Mouse (Mus musculus): Measurements from ENCODE around the gene Gm5089. TPM values are rescaled to one million over a fixed set of nuclear protein-coding genes. Genes with fewer than 3 reads are reported as not detected.

Gene Gm5089
- polyA plus RNA-seq (2016; fragmentation: Nextera tagmentation; extraction: Ambion mirVana), result 0.36 and 0.56 TPM in 2 replicates

DNA sequence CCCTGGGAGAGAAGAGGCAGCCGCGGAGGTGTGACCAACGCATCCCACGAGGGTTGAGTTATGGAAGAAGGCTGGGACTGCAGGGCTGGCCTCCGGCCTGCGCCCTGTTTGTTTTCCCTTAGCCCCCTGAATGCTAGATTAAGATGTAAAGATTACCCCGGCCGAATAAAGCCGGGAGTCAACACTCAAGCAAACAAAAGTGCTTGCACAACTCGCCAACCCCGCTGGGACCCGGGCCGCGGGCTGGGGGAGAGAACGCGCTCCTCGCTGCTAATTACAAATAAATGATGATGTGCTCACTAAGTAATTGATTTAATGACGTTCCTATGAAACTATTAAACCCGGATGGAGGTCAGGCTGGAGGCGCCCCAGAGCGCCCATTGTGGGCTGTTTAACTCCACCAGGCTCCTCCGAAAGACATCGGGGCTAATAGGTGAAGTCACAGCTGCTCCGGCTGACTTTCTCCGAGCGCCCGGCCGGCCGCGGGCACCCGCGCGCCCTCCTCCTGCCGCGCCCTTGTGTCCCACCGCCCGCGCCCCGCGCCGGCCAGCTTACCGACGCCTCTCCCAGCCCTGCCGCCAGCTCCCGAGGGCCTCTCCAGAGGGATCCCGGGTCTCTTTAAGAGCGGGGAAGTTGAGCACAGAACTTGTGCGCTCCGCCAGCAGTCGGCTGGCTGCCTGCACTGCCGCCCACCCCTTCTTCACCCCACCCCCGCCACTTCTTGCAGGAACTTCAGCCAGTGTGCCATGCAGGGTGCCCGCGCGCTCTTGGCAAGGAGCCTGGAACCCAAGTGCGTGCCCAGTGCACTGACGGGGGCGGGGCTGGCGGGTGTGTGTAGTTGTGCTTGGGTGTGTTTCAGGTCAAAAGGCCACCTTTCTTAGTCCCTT lies at the start of gene Gm5089:
Gene Gm5089 (minus strand): TSS at position 620 of the 887 bp plus-strand sequence.
- Histone ChIP-seq H3K4me1 (peaks cover 53% of the 10 kb centered on the region), H3K36me3 (no peaks in the 10 kb centered on the region), H3K9me3 (replicated peaks) (no peaks in the 10 kb centered on the region), H3K27ac (peak within 1 kb of the TSS; percentile 86), H3K4me3 (peak within 1 kb of the TSS; percentile 59), H3K27me3 (ENCODE audit: low read depth, poor library complexity, severe bottlenecking) (peaks cover 53% of the 10 kb centered on the region)
- peak; percentile 80 for DNase-seq (ENCODE audit: low spot score)
- WGBS, result under 1% methylated on average over 59 of the region's 59 CpGs

DNA sequence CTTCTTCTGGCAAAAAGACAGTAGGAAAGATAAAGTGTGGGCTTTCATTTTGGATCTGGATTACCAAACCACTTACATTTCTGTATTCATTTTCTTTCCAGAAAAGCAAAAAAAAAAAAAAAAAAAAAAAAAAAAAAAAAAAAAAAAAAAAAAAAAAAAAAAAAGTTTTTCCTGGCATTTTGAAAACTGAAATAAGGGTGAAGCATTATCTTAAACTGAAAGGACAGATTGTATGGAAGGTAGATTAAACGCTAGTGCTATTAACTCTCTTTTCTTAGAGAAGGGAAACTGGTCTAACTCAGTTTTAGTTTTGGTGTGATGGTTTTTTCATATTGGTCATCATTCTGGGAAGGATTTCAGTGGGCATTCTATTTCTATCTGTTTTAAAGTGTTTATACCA lies 41.1 kb upstream of the Gm5089 start:
- WGBS, result 76% methylated on average over 1 of the region's 1 CpGs
- Histone ChIP-seq H3K27me3 (ENCODE audit: low read depth, poor library complexity, severe bottlenecking) (peaks cover 49% of the 10 kb centered on the region), H3K4me1 (peaks cover 32% of the 10 kb centered on the region), H3K27ac (no peak overlapping the region), H3K9me3 (replicated peaks) (no peaks in the 10 kb centered on the region), H3K36me3 (no peaks in the 10 kb centered on the region), H3K4me3 (no peak overlapping the region)
- no peak for DNase-seq (ENCODE audit: low spot score)

DNA sequence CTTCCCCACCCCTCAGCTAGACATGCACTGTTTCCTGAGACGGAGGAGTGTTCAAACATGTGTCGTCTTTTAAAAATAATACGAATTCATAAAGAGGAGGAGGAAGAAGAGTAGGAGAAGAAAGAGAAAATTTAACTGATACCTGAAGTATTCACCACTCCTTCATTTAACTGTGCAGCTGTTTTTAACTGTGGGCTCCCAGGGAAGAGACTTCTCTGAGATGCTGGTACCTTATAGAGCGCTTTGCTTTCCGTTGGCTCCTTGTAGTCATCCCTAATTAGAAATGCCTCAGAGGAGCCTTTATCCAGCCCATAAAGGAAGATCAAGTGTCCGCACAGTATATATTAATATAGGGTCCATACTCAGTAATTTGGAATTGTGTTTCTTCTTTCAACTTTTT lies 40.6 kb upstream of the Gm5089 start:
- H3K4me1 ChIP-seq, result peaks cover 35% of the 10 kb centered on the region
- 71% methylated on average over 6 of the region's 6 CpGs for WGBS
- DNase-seq (ENCODE audit: low spot score), result no peak

DNA sequence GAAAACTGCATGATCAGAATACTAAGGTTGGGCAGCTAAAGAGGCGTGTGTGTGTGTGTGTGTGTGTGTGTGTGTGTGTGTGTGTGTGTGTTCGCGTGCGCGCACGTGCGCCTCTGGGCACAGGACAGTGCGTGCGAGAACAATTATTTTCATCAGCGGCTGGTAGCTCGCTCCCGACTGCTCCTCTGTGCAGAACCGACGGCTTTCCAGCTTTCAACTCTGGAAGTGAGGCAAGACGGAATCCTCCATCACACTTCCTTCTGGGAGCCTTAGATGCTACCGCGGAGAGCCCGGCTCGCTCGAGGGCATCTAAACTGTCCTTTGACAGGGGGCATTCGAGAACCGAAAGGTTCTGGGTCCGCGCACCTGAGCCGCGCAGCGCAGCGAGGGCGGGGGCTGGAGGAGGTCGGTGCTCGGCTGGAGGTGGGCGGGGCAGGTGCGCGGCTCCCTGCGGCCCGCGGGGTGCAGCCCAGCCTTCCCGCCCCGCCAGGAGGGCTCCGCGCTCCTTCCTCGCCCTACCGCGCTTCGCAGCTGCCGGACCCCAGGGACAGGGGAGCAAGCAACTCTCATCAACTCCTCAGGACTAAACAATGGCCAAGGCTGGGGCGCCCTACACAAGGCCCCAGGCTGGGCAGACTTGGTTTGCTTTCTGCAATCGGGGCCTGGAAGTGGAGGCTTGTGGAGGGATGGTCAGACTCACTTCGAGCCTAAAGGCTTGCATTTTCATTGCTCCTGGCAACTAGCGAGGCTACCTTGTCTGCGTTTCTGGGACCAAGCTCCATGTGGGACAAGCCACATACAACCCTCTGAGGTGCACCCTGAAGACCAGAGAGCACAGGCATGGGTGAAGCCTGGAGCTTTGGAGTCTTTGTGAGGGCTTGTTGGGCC lies 39.8 kb upstream of the Gm5089 start, which contains the start of gene Gm10837:
Gene Gm10837 (plus strand): TSS at position 146 of the 888 bp plus-strand sequence.
- Histone ChIP-seq H3K27me3 (ENCODE audit: low read depth, poor library complexity, severe bottlenecking) (peaks cover 50% of the 10 kb centered on the region), H3K4me1 (peaks cover 43% of the 10 kb centered on the region), H3K9me3 (replicated peaks) (no peaks in the 10 kb centered on the region), H3K36me3 (no peaks in the 10 kb centered on the region), H3K27ac (peak within 1 kb of the TSS; percentile 82), H3K4me3 (peak within 1 kb of the TSS; percentile 53)
- DNase-seq (ENCODE audit: low spot score), result peak; percentile 66
- WGBS, result under 1% methylated on average over 51 of the region's 51 CpGs

More for the DNA sequence above, 40.6 kb upstream of the Gm5089 start:
- no peak overlapping the region for H3K27ac ChIP-seq
- H3K27me3 ChIP-seq (ENCODE audit: low read depth, poor library complexity, severe bottlenecking), result peaks cover 47% of the 10 kb centered on the region
- no peaks in the 10 kb centered on the region for H3K36me3 ChIP-seq
- H3K9me3 ChIP-seq (replicated peaks), result no peaks in the 10 kb centered on the region
- H3K4me3 ChIP-seq, result no peak overlapping the region

DNA sequence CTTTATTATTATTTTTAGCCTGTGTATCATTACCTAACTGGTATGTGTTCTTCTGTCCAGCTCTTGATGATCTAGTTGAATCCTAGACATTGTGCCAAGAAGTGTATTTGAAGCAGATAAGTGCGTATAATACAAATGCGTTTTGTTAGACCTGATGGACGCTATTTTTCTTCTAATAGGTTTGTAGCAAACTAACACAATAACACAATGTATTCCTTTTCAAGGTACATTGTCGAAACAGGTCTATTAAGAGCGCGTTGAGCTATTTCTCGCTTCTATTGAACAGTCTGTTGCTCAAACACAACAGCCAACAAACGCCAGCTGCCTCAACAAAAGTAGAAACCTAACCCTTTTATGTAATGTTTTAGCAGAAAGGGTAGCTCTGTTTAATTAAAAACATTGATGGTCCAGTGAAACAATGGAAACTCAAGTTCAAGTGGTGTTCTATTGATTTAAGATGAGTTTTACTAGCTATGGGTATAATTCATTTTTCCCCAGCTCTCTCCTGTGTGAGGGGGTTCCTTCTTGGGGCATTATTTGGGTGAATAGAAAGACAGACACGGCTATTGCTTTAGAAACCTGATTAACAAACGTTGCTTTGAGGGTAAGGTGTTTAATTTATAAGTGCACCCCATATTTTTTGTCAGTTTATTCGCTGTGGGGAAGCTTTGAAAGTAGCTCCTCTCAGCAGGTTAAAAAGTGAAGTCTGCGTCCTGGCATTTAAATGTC lies 38.9 kb upstream of the Gm5089 start:
- Histone ChIP-seq H3K4me3 (peak overlapping the region; percentile 53), H3K27me3 (ENCODE audit: low read depth, poor library complexity, severe bottlenecking) (peaks cover 58% of the 10 kb centered on the region), H3K4me1 (peaks cover 52% of the 10 kb centered on the region), H3K27ac (peak overlapping the region; percentile 82), H3K36me3 (no peaks in the 10 kb centered on the region), H3K9me3 (replicated peaks) (no peaks in the 10 kb centered on the region)
- no peak for DNase-seq (ENCODE audit: low spot score)
- 3% methylated on average over 12 of the region's 12 CpGs for WGBS

DNA sequence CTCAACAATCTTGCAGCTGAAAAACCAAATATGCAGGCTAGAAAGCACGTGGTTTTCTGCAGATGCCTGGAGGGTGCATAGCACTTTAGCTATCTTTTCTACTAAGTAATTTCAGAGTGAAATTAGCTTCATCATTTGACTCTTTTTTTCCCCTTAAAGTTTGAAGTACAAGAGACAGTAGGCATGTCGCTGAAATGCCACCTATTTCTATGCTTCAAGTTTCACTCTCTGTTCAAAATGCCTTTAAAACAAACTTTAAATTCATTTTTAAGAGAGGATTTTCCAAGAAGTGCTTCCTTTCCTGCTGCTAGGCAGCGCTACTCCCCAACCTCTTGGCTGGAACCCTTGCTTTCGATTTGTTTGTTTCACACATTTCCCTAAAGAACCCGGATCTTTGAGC lies 38.1 kb upstream of the Gm5089 start:
- Histone ChIP-seq H3K4me3 (peak overlapping the region; percentile 30), H3K27me3 (ENCODE audit: low read depth, poor library complexity, severe bottlenecking) (peaks cover 66% of the 10 kb centered on the region), H3K27ac (peak overlapping the region; percentile 40; the same call in 1 of the 2 replicates), H3K4me1 (peaks cover 60% of the 10 kb centered on the region), H3K36me3 (no peaks in the 10 kb centered on the region), H3K9me3 (replicated peaks) (no peaks in the 10 kb centered on the region)
- WGBS, result under 1% methylated on average over 5 of the region's 5 CpGs
- DNase-seq (ENCODE audit: low spot score), result no peak

DNA sequence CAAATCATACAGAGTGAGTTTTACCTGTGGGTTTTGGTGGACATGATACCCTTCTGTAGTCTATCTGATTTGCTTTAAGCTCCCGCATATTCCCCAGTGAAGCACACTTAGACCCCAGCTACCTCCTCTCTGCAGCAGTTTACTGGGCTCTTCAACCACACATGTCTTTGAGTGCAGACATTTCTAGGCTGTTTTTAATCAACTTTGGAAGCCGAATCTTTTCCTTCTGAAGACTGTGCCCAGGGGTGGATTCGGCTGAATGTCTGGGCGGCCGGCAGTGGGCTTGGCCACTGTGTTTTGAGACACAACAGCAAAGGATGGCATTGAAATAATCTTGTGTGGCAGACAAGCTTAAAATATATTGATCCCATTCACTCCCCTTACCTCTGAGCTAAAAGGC lies 36.5 kb upstream of the Gm5089 start:
- Histone ChIP-seq H3K9me3 (replicated peaks) (no peaks in the 10 kb centered on the region), H3K4me1 (peaks cover 77% of the 10 kb centered on the region), H3K4me3 (no peak overlapping the region), H3K36me3 (no peaks in the 10 kb centered on the region), H3K27me3 (ENCODE audit: low read depth, poor library complexity, severe bottlenecking) (peaks cover 77% of the 10 kb centered on the region), H3K27ac (no peak overlapping the region)
- peak; percentile 56 for DNase-seq (ENCODE audit: low spot score)
- under 1% methylated on average over 5 of the region's 5 CpGs for WGBS

DNA sequence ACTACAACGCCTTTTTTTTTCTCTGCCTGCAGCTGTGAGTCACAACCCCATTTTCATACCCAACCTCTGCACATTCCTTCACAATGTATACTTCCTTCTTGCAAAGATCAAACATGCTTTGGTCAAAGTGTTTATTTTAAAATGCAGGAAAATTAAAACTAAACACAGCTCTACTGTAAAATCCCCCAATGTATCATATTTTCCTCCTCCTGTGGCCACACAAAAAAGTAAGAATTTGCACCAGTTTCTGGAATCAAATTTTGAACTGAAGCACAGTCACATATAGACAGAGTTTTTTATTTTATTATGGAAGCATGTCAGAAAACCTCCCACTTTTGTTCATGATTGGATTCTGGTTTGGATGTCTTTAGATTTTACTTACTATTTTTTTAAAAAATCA lies 35.7 kb upstream of the Gm5089 start:
- H3K27me3 ChIP-seq (ENCODE audit: low read depth, poor library complexity, severe bottlenecking), result peaks cover 83% of the 10 kb centered on the region

DNA sequence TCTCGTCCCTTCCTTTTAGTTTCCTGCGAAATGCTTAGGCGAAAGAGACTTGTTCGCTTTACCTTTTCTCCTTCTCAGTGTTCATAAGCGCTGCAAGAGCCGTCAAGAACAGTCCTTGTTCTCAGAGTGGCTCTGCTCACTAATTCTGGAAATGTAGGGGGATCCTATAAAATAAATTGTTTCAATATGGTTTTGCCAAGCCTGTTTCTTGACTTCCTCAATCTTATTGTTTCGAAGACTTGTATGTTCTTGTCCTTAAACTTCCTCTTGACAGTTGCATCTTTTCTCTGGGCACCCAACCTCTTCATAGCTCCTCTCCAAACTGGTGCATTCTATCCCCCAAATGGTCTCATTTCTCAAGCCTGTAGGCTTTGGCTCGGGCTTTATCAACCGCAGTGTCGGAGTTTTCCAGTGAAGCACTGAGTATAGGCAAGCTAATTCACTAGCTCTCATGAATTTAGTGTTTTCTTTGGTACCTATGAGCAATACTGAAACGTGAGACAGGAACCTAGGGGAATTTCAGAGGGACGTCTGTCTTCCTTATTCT lies 34.8 kb upstream of the Gm5089 start:
- Histone ChIP-seq H3K27ac (peak overlapping the region; percentile 80), H3K4me1 (peaks cover 87% of the 10 kb centered on the region), H3K27me3 (ENCODE audit: low read depth, poor library complexity, severe bottlenecking) (peaks cover 83% of the 10 kb centered on the region), H3K9me3 (replicated peaks) (no peaks in the 10 kb centered on the region), H3K4me3 (peak overlapping the region; percentile 39), H3K36me3 (no peaks in the 10 kb centered on the region)
- WGBS, result under 1% methylated on average over 12 of the region's 12 CpGs
- peak; percentile 38 for DNase-seq (ENCODE audit: low spot score)

More for the DNA sequence above, 35.7 kb upstream of the Gm5089 start:
- Histone ChIP-seq H3K4me1 (peaks cover 83% of the 10 kb centered on the region), H3K27ac (no peak overlapping the region), H3K36me3 (no peaks in the 10 kb centered on the region), H3K9me3 (replicated peaks) (no peaks in the 10 kb centered on the region), H3K4me3 (no peak overlapping the region)
- DNase-seq (ENCODE audit: low spot score), result no peak
- 2% methylated on average over 1 of the region's 1 CpGs for WGBS

DNA sequence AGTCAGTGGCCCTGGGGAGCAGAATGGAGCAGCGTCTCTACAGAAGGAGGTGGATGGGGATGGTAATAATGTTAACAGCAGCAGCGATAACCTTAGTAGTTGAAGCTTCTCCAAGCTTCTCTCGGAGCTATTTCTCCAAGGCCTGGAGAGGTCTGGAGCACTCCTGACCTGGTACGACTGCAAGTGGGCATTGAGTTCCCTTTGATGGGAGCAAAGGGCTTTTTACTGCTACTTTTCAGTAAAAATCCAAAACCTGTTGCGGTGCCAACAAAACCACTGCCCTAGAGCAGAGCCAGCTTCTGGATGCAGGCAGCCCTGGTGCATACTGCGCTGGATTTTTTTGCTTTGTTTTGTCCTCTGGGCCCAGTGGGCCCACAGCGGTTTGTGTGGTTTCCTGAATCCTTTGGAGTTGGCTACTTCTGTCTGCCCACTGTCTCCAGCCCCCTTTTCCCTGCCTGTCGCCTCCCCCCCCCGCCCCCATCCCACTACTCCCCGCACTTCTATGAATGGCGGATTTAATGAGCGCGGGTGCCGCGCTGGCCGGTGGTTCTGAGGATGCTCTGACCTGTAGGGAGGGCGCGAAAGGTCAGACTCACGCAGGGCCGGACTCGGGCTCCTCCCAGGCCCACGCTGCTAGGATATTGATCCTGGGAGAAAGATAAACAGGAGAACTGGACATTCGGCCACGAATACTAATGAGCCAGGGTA lies 34.1 kb upstream of the Gm5089 start:
- H3K9me3 ChIP-seq (replicated peaks), result no peaks in the 10 kb centered on the region
- H3K36me3 ChIP-seq, result no peaks in the 10 kb centered on the region
- peaks cover 85% of the 10 kb centered on the region for H3K4me1 ChIP-seq
- WGBS, result 1% methylated on average over 24 of the region's 24 CpGs
- DNase-seq (ENCODE audit: low spot score), result peak; percentile 62
- peak overlapping the region; percentile 39 for H3K4me3 ChIP-seq
- H3K27ac ChIP-seq, result peak overlapping the region; percentile 80
- H3K27me3 ChIP-seq (ENCODE audit: low read depth, poor library complexity, severe bottlenecking), result peaks cover 82% of the 10 kb centered on the region

DNA sequence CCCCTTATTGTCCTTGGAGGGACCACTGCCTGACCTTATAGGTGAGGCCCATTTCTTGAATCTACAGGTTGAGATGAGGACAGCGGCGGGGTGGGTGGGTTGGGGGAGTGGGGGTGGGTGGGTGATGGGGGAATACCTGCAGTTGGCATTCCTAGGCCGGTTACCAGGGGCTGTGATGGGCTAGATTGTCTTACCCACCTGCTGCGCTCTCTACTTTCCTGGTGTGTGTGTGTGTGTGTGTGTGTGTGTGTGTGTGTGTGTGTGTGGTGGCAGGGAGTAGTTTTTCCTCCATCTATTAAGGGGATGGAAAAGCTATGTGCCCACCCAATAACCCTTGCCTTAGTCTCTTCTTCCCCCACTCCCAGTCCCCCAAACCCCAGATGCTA lies 33.5 kb upstream of the Gm5089 start:
- no peaks in the 10 kb centered on the region for H3K9me3 ChIP-seq (replicated peaks)
- DNase-seq (ENCODE audit: low spot score), result no peak
- no peaks in the 10 kb centered on the region for H3K36me3 ChIP-seq
- WGBS, result 2% methylated on average over 4 of the region's 4 CpGs
- peaks cover 78% of the 10 kb centered on the region for H3K27me3 ChIP-seq (ENCODE audit: low read depth, poor library complexity, severe bottlenecking)
- peaks cover 80% of the 10 kb centered on the region for H3K4me1 ChIP-seq
- H3K4me3 ChIP-seq, result peak overlapping the region; percentile 39
- peak overlapping the region; percentile 80 for H3K27ac ChIP-seq

All from limb, embryonic 10.5 days (tissue).